Mouse (Mus musculus) megakaryocyte, embryonic 14.5 days (primary cell): ENCODE measurements around the gene Gba2.

Experiments used
- FLI1 ChIP-seq: IDR thresholded peaks from 2 replicates; pipeline ENCODE4 v1.6.1; 2012; ENCODE audit warnings: low read length, inconsistent platforms, mixed read lengths
- GATA1 ChIP-seq: IDR thresholded peaks from 3 replicates; pipeline ENCODE4 v1.6.1; 2012; ENCODE audit warnings: mixed read lengths, low read length, inconsistent platforms, borderline replicate concordance

GRCm38 (mm10) chr4:43613060-43613730 lies 34.5 kb upstream of the Gba2 start:
- TF ChIP-seq FLI1 (no peak), GATA1 (no peak)
